Mouse (Mus musculus) erythroblast, adult 5-6 weeks (primary cell): ENCODE results near the gene Lingo1. TPM values are rescaled to one million over a fixed set of nuclear protein-coding genes. Genes with fewer than 3 reads are reported as not detected.

Source experiments
- ATAC-seq: replicated peaks from 2 replicates; pipeline ENCODE4 v1.8.0; 2016; ENCODE audit warnings: moderate number of reproducible peaks, mild to moderate bottlenecking, moderate TSS enrichment, inconsistent platforms; ENCODE audit not compliant: poor library complexity, low FRiP score, severe bottlenecking
- total RNA-seq, 2 experiments: library from RNA; stranded (forward) in 1 of 2; stranded (reverse) in 1 of 2; fragments of 150-400 nt in 1 of 2; fragments of 200-764, 138-1000 nt in 1 of 2; gene quantifications; 2 replicates each; pipeline versions ENCODE4 v1.2.3 to v1.2.4; 2015 to 2017; ENCODE audit warnings: low replicate concordance in 2 of 2

Gene Lingo1
- total RNA-seq, 2 experiments from 2014 or later, result not detected

GRCm38 (mm10) chr9:56638226-56638905 lies 157.9 kb downstream of the Lingo1 start:
- ATAC-seq, result no peak

- no peak for ATAC-seq
These were observed 158.8 kb downstream of the Lingo1 start for GRCm38 (mm10) chr9:56637403-56637857.

GRCm38 (mm10) chr9:56636766-56637402 lies 159.4 kb downstream of the Lingo1 start:
- ATAC-seq, result no peak

GRCm38 (mm10) chr9:56636214-56636613 lies 160.1 kb downstream of the Lingo1 start:
- peak; percentile 73 for ATAC-seq

- ATAC-seq, result no peak
These were observed 160.7 kb downstream of the Lingo1 start for GRCm38 (mm10) chr9:56635498-56636121.

- ATAC-seq, result no peak
These were observed 161.2 kb downstream of the Lingo1 start for GRCm38 (mm10) chr9:56635121-56635497.

- ATAC-seq, result no peak
These were observed 161.7 kb downstream of the Lingo1 start for GRCm38 (mm10) chr9:56634406-56635120.

GRCm38 (mm10) chr9:56633449-56634225 lies 162.6 kb downstream of the Lingo1 start:
- ATAC-seq, result no peak

GRCm38 (mm10) chr9:56630945-56631344 lies 165.3 kb downstream of the Lingo1 start:
- ATAC-seq, result no peak

- no peak for ATAC-seq
These were observed 166.4 kb downstream of the Lingo1 start for GRCm38 (mm10) chr9:56629674-56630397.

GRCm38 (mm10) chr9:56627295-56627694 lies 169.0 kb downstream of the Lingo1 start:
- no peak for ATAC-seq

GRCm38 (mm10) chr9:56624923-56625322 lies 171.3 kb downstream of the Lingo1 start:
- no peak for ATAC-seq

- no peak for ATAC-seq
These were observed 172.9 kb downstream of the Lingo1 start for GRCm38 (mm10) chr9:56623361-56623760.

GRCm38 (mm10) chr9:56622761-56623160 lies 173.5 kb downstream of the Lingo1 start:
- no peak for ATAC-seq

- no peak for ATAC-seq
These were observed 175.5 kb downstream of the Lingo1 start for GRCm38 (mm10) chr9:56620512-56621371.

- no peak for ATAC-seq
These were observed 176.6 kb downstream of the Lingo1 start for GRCm38 (mm10) chr9:56619715-56620114.

GRCm38 (mm10) chr9:56618660-56619059 lies 177.6 kb downstream of the Lingo1 start:
- ATAC-seq, result no peak

GRCm38 (mm10) chr9:56616061-56616460 lies 180.2 kb downstream of the Lingo1 start:
- no peak for ATAC-seq
